Mouse (Mus musculus) forebrain, postnatal 0 days (tissue): Measurements from ENCODE around the gene Cep170b. TPM values are rescaled to one million over a fixed set of nuclear protein-coding genes. Genes with fewer than 3 reads are reported as not detected.
A peak's percentile ranks its signal among the peaks of the same experiment; 100 is the strongest.

Experiments
- ATAC-seq: fragments of 200-750 bp; cut with Nextera tagmentation; 2 replicates; pipeline ENCODE4 v1.8.0; 2017; ENCODE audit warnings: mild to moderate bottlenecking, moderate library complexity
- DNase-seq: peaks from one replicate; pipeline ENCODE4 v3.0.0-alpha.2; 2015
- H3K27ac ChIP-seq: fragments of 300-500 bp; sonication (generic); 2 replicates; pipeline ENCODE4 v1.5.1; 2014; ENCODE audit warnings: low read depth, mild to moderate bottlenecking, antibody characterized with exemption, low read length, moderate library complexity, mixed read lengths
- H3K27me3 ChIP-seq: fragments of 300-500 bp; sonication (generic); 2 replicates; pipeline ENCODE4 v1.6.1; 2014; ENCODE audit warnings: mild to moderate bottlenecking, low read length, mixed read lengths; ENCODE audit not compliant: insufficient read depth
- H3K36me3 ChIP-seq: fragments of 300-500 bp; sonication (generic); 2 replicates; pipeline ENCODE4 v1.6.1; 2014; ENCODE audit warnings: mild to moderate bottlenecking, moderate library complexity; ENCODE audit not compliant: insufficient read depth
- H3K4me1 ChIP-seq: fragments of 300-500 bp; sonication (generic); 2 replicates; pipeline ENCODE4 v1.6.1; 2014; ENCODE audit warnings: antibody characterized with exemption; ENCODE audit not compliant: insufficient read depth
- H3K4me2 ChIP-seq: fragments of 300-500 bp; sonication (generic); 2 replicates; pipeline ENCODE4 v1.6.1; 2014; ENCODE audit warnings: low read depth, mild to moderate bottlenecking, moderate library complexity
- H3K4me3 ChIP-seq: fragments of 300-500 bp; sonication (generic); 2 replicates; pipeline ENCODE4 v1.5.1; 2014; ENCODE audit warnings: low read depth, low read length, mixed read lengths
- H3K9ac ChIP-seq: fragments of 300-500 bp; sonication (generic); 2 replicates; pipeline ENCODE4 v1.6.1; 2014; ENCODE audit warnings: mild to moderate bottlenecking
- H3K9me3 ChIP-seq: fragments of 300-500 bp; sonication (generic); 2 replicates; pipeline ENCODE4 v1.6.1; 2016; ENCODE audit warnings: low read length
- CTCF ChIP-seq: sonication (generic); IDR thresholded peaks from 2 replicates; pipeline ENCODE4 v1.5.1; 2016; ENCODE audit warnings: antibody characterized with exemption, control low read depth, low read depth
- WGBS: fragments of 180-500 bp; shearing (Covaris S2); extraction: QIAGEN DNeasy Blood & Tissue Kit; methylation state at CpG from one replicate; pipeline ENCODE4 v1.1.7; 2014; 5-methylcytosine and 5-hydroxymethylcytosine counted together
- polyA plus RNA-seq: library from polyadenylated mRNA; unstranded; fragments of >200 nt; fragmentation: Nextera tagmentation; extraction: Ambion mirVana; gene quantifications from 2 replicates; pipeline ENCODE4 v1.2.1, GENCODE M21; 2015
- total RNA-seq: library from RNA; depleted of rRNA; stranded (reverse); fragments of >200 nt; gene quantifications from 2 replicates; pipeline ENCODE4 v1.2.3, GENCODE M21; 2014; rRNA removed

The Cep170b gene
- 67.0 and 86.7 TPM in 2 replicates for total RNA-seq
- 22.4 and 31.6 TPM in 2 replicates for polyA plus RNA-seq

- peak within 1 kb of the TSS; percentile 36; the same call in 1 of the 2 replicates for H3K27ac ChIP-seq
- H3K36me3 ChIP-seq: 0 out of 2 replicates have a peak, but pooled peaks cover 6% of the 10 kb centered on the region
- peaks cover 11% of the 10 kb centered on the region for H3K4me1 ChIP-seq
- ATAC-seq: no peak
- 76% methylated on average over 6 of the region's 6 CpGs for WGBS
- H3K9me3 ChIP-seq: no peaks in the 10 kb centered on the region
- no peak for TF ChIP-seq CTCF
- peak within 1 kb of the TSS; percentile 93 for H3K4me2 ChIP-seq
- no peak for DNase-seq
- H3K4me3 ChIP-seq: peak within 1 kb of the TSS; percentile 84
- H3K9ac ChIP-seq: peak within 1 kb of the TSS; percentile 90
- no peaks in the 10 kb centered on the region for H3K27me3 ChIP-seq
Measured at GRCm38 (mm10) chr12:112720216-112720615, at the start of gene Cep170b. Cep170b (plus strand) TSS chr12:112720455.

- DNase-seq: no peak
- no peak for ATAC-seq
- WGBS: 41% methylated on average over 9 of the region's 9 CpGs
- H3K27ac ChIP-seq: no peak overlapping the region
- no peaks in the 10 kb centered on the region for H3K9me3 ChIP-seq
- H3K27me3 ChIP-seq: no peaks in the 10 kb centered on the region
- no peak overlapping the region for H3K4me3 ChIP-seq
- H3K4me2 ChIP-seq: no peak overlapping the region
- peaks cover 34% of the 10 kb centered on the region for H3K36me3 ChIP-seq
- H3K4me1 ChIP-seq: peaks cover 24% of the 10 kb centered on the region
- no peak for TF ChIP-seq CTCF
- no peak overlapping the region for H3K9ac ChIP-seq
Measured at GRCm38 (mm10) chr12:112670718-112671393, 49.4 kb upstream of the Cep170b start.

- Histone ChIP-seq H3K9ac (0 out of 2 replicates have a peak overlapping the region, but pooled peaks have one; percentile 96), H3K27me3 (no peaks in the 10 kb centered on the region), H3K36me3 (peaks cover 34% of the 10 kb centered on the region), H3K4me3 (no peak overlapping the region), H3K9me3 (no peaks in the 10 kb centered on the region), H3K27ac (no peak overlapping the region), H3K4me2 (peak overlapping the region; percentile 88; the same call in 1 of the 2 replicates), H3K4me1 (peaks cover 24% of the 10 kb centered on the region)
- no peak for DNase-seq
- 79% methylated on average over 7 of the region's 7 CpGs for WGBS
- ATAC-seq: no peak
- TF ChIP-seq CTCF: peak; percentile 38
Measured at GRCm38 (mm10) chr12:112671891-112672290, 48.4 kb upstream of the Cep170b start.

- peak overlapping the region; percentile 96 for H3K9ac ChIP-seq
- H3K9me3 ChIP-seq: no peaks in the 10 kb centered on the region
- peaks cover 24% of the 10 kb centered on the region for H3K4me1 ChIP-seq
- peak overlapping the region; percentile 91 for H3K27ac ChIP-seq
- H3K27me3 ChIP-seq: 0 out of 2 replicates have a peak, but pooled peaks cover 2% of the 10 kb centered on the region
- WGBS: 2% methylated on average over 21 of the region's 21 CpGs
- H3K36me3 ChIP-seq: peaks cover 28% of the 10 kb centered on the region
- peak overlapping the region; percentile 91 for H3K4me3 ChIP-seq
- peak; percentile 45 for TF ChIP-seq CTCF
- ATAC-seq (peak; percentile 44), DNase-seq (peak; percentile 62)
- peak overlapping the region; percentile 88 for H3K4me2 ChIP-seq
Measured at GRCm38 (mm10) chr12:112672744-112673575, 47.3 kb upstream of the Cep170b start.

DNA sequence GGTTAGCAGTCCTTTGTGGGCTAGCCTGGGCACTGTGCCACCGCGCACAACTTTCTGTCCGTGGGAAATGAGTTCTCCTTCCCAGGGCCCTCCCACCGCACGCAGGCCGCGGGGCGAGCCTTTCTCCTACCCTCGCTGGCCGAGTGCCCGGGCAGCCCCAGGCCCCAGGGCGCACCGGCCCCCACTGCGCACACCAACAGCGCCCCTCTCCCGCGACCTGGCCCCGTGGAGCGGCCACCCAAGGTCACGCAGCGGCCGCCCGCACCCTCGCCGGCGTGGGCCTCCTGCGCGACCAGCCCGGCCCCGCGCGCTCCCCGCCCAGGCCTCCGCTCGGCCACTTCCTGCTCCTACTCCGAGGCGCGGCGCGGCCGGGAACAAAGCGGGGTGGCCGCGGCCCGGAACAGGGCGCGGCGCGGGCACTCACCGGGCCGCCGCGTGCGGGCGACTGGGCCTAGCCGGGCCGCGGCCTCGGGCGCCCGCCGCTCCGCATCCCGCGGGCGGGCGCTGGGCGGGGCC is 46.6 kb upstream of the Cep170b start:
- Histone ChIP-seq H3K4me1 (peaks cover 24% of the 10 kb centered on the region), H3K36me3 (peaks cover 21% of the 10 kb centered on the region), H3K27me3 (peaks cover 8% of the 10 kb centered on the region; the same call in 1 of the 2 replicates), H3K27ac (peak overlapping the region; percentile 91), H3K4me2 (peak overlapping the region; percentile 88), H3K9ac (peak overlapping the region; percentile 96), H3K9me3 (no peaks in the 10 kb centered on the region), H3K4me3 (peak overlapping the region; percentile 91)
- DNase-seq: peak; percentile 63
- 2% methylated on average over 51 of the region's 68 CpGs for WGBS
- peak; percentile 35 for ATAC-seq
- TF ChIP-seq CTCF: no peak

- H3K4me3 ChIP-seq: peak within 1 kb of the TSS; percentile 91
- no peaks in the 10 kb centered on the region for H3K9me3 ChIP-seq
- WGBS: 3% methylated on average over 32 of the region's 70 CpGs
- peak within 1 kb of the TSS; percentile 88 for H3K4me2 ChIP-seq
- H3K36me3 ChIP-seq: peaks cover 14% of the 10 kb centered on the region; the same call in 1 of the 2 replicates
- peak within 1 kb of the TSS; percentile 96 for H3K9ac ChIP-seq
- peak within 1 kb of the TSS; percentile 91 for H3K27ac ChIP-seq
- H3K27me3 ChIP-seq: peaks cover 15% of the 10 kb centered on the region; the same call in 1 of the 2 replicates
- DNase-seq (peak; percentile 68), ATAC-seq (peak; percentile 23; the same call in 1 of the 2 replicates)
- peaks cover 24% of the 10 kb centered on the region for H3K4me1 ChIP-seq
- TF ChIP-seq CTCF: no peak
Measured at GRCm38 (mm10) chr12:112674132-112675011, 45.9 kb upstream of the Cep170b start, which contains the start of gene Akt1. Akt1 (minus strand) TSS chr12:112674884.
